Mouse (Mus musculus): Measurements from ENCODE around the gene Cd276. TPM values are rescaled to one million over a fixed set of nuclear protein-coding genes. Genes with fewer than 3 reads are reported as not detected.

The Cd276 gene
- polyA plus RNA-seq, 1 experiment from 2014 or later: 10.7 TPM

DNA sequence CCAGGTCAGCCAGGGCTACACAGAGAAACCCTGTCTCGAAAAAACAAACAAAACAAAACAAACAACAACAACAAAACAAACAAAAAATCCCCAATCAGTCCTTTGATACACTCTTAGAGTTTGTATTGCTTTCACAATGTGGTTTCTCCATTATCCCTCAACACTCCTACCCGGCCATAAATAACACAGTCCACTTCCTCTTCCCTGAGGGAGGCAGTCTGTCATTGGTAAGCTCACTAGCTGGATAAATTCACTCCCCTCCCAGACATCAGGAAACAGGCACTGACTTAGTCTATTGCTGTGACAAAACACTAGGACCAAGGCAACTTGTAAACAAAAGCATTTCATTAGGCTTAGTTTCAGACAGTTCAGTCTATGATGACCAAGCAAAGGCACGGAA lies 5.0 kb upstream of the Cd276 start:
- H3K27ac ChIP-seq (ENCODE audit: low read length): no peak overlapping the region
- no peak overlapping the region for H3K4me2 ChIP-seq (replicated peaks; ENCODE audit: low read depth, low read length)
- no peaks in the 10 kb centered on the region for H3K36me3 ChIP-seq (ENCODE audit: insufficient read depth, low read length)
- DNase-seq (ENCODE audit: low spot score) (peak; percentile 34), ATAC-seq (no peak)
- peaks cover 6% of the 10 kb centered on the region; the same call in 1 of the 2 replicates for H3K4me1 ChIP-seq (ENCODE audit: insufficient read depth, low read depth, low read length)
- WGBS: 51% methylated on average over 3 of the region's 3 CpGs
- no peak overlapping the region for H3K4me3 ChIP-seq (ENCODE audit: low read depth, low read length)
- H3K27me3 ChIP-seq (replicated peaks; ENCODE audit: insufficient read depth, low read length): no peaks in the 10 kb centered on the region
- no peak overlapping the region for H3K9ac ChIP-seq (replicated peaks; ENCODE audit: low read depth)
- TF ChIP-seq EP300 (IDR thresholded peaks at IDR 0.05): no peak
- no peak for TF ChIP-seq CTCF (IDR thresholded peaks at IDR 0.05)
- H3K9me3 ChIP-seq (ENCODE audit: low read length): no peaks in the 10 kb centered on the region

DNA sequence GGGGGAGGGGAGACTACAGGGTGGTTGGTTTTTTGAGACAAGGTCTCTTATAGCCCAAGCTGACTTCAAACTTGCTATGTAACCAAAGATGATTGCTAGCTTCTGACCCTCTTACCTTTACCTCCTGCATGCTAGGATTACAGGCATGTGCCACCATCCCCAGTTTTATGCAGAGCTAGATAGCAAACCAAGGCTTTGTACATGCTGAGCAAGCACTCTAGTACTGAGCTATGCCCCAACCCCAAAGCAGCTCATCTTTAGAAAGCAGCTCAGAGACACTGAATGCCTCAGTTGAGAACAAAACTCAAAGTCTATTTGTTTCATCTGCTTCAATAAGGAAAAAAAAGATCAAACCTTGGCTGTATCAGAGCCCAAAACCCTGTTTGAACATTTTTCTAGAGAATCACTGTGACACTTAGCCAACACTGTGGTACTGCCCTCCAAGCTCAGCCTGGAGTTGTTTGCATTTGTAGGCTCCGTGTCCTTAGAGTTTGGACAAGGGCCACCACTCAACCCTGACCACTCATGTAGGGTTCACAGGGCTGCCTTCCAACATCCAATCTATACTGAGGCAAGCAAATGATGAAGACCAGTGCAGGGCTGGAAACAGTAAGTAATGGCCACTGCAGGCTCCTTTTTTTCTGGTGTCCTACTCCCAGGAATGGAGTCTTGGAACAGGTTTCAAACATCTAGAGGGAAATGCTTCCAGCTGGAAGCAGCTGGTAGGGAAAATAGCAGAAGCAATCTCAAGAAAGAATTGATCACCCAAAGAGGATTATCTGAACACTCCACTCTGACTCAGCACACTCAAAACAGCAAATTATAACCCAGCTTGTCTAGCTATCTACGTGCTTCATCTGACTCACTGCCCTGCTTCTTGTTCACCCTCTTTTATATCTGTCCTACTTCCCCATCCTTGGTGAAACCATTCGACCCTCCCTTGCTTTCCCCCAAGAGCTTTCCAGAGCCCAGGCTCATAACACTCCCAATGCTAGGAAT lies 2.5 kb upstream of the Cd276 start:
- H3K27ac ChIP-seq (ENCODE audit: low read length): no peak overlapping the region
- 38% methylated on average over 3 of the region's 3 CpGs for WGBS

DNA sequence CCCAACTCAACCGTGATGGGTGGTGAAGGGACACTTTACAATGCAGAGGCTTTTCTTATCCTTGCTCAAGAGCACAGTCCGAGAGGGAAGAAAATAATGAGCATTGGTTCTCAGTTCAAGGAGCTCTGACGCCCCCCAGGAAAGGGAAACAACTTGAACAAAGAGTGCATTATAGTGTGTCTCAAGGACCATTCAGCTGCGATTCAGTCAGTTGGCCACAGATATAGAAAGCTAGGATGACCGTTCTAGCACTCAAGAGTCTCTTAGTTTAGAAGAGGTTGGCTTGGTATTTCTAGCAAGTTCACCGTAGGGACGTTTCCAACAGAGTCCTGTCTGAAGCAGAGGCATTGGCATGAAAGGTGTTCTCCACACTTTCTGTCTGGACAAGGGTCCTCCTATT lies 1.4 kb upstream of the Cd276 start:
- TF ChIP-seq EP300 (IDR thresholded peaks at IDR 0.05): no peak
- no peak for TF ChIP-seq CTCF (IDR thresholded peaks at IDR 0.05)
- 47% methylated on average over 7 of the region's 7 CpGs for WGBS
- peak overlapping the region; percentile 14; the same call in 1 of the 2 replicates for H3K27ac ChIP-seq (ENCODE audit: low read length)

More for the DNA sequence above, 2.5 kb upstream of the Cd276 start:
- H3K27me3 ChIP-seq (replicated peaks; ENCODE audit: insufficient read depth, low read length): no peaks in the 10 kb centered on the region
- TF ChIP-seq CTCF (IDR thresholded peaks at IDR 0.05) (no peak), EP300 (IDR thresholded peaks at IDR 0.05) (no peak)
- no peak overlapping the region for H3K9ac ChIP-seq (replicated peaks; ENCODE audit: low read depth)
- H3K9me3 ChIP-seq (ENCODE audit: low read length): no peaks in the 10 kb centered on the region
- no peaks in the 10 kb centered on the region for H3K36me3 ChIP-seq (ENCODE audit: insufficient read depth, low read length)
- H3K4me3 ChIP-seq (ENCODE audit: low read depth, low read length): no peak overlapping the region
- H3K4me1 ChIP-seq (ENCODE audit: insufficient read depth, low read depth, low read length): peaks cover 9% of the 10 kb centered on the region; the same call in 1 of the 2 replicates
- ATAC-seq (peak; percentile 74), DNase-seq (ENCODE audit: low spot score) (peak; percentile 68)
- H3K4me2 ChIP-seq (replicated peaks; ENCODE audit: low read depth, low read length): no peak overlapping the region

DNA sequence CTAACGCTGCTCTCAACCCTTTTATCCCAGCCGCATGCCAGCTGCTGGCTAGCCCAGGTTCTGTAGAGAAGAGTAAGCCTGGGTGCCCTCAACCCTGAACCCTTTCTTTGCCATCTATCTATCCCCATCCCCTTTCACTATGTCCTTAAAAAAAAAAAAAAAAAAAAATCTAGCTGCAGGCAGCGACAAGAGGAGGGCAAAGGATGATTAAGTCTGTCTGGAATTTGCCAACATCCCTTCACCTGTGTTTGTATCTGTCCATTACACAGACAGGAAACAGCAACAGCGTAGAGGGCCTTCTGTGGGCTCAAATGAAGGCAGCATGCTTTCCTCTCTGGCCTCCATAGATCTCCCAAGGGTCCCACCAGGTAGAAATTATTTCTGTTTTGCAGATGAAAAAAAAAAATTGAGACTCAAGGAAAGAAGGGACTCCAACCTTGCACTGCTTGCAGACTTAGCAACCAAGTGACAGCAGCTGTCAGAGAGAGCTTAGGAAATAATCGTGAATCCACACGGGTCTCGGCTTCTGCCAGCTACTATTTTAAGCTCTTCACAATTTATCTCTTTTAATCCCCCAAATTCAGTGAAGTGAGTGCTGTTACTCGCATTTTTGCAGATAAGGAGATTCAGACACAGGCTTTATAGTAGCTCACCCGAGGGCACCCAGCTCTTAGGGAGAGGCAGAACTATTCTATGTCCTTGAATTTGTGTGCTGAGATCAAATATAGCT lies 613 bp upstream of the Cd276 start:
- Histone ChIP-seq H3K36me3 (ENCODE audit: insufficient read depth, low read length) (no peaks in the 10 kb centered on the region), H3K9ac (replicated peaks; ENCODE audit: low read depth) (no peak overlapping the region; the same call in 1 of the 2 replicates), H3K4me1 (ENCODE audit: insufficient read depth, low read depth, low read length) (peaks cover 9% of the 10 kb centered on the region; the same call in 1 of the 2 replicates), H3K27me3 (replicated peaks; ENCODE audit: insufficient read depth, low read length) (no peaks in the 10 kb centered on the region), H3K9me3 (ENCODE audit: low read length) (no peaks in the 10 kb centered on the region), H3K4me2 (replicated peaks; ENCODE audit: low read depth, low read length) (peak overlapping the region; percentile 99), H3K4me3 (ENCODE audit: low read depth, low read length) (peak overlapping the region; percentile 80), H3K27ac (ENCODE audit: low read length) (peak overlapping the region; percentile 91)
- WGBS: 13% methylated on average over 9 of the region's 9 CpGs
- TF ChIP-seq EP300 (IDR thresholded peaks at IDR 0.05) (no peak), CTCF (IDR thresholded peaks at IDR 0.05) (no peak)
- DNase-seq (ENCODE audit: low spot score) (no peak), ATAC-seq (no peak)

More for the DNA sequence above, 1.4 kb upstream of the Cd276 start:
- peaks cover 9% of the 10 kb centered on the region; the same call in 1 of the 2 replicates for H3K4me1 ChIP-seq (ENCODE audit: insufficient read depth, low read depth, low read length)
- H3K4me3 ChIP-seq (ENCODE audit: low read depth, low read length): no peak overlapping the region
- H3K4me2 ChIP-seq (replicated peaks; ENCODE audit: low read depth, low read length): 0 out of 2 replicates have a peak overlapping the region, but pooled peaks have one; percentile 4
- no peaks in the 10 kb centered on the region for H3K27me3 ChIP-seq (replicated peaks; ENCODE audit: insufficient read depth, low read length)
- ATAC-seq (peak; percentile 16; the same call in 1 of the 2 replicates), DNase-seq (ENCODE audit: low spot score) (peak; percentile 51)
- no peaks in the 10 kb centered on the region for H3K36me3 ChIP-seq (ENCODE audit: insufficient read depth, low read length)
- no peaks in the 10 kb centered on the region for H3K9me3 ChIP-seq (ENCODE audit: low read length)
- H3K9ac ChIP-seq (replicated peaks; ENCODE audit: low read depth): no peak overlapping the region

DNA sequence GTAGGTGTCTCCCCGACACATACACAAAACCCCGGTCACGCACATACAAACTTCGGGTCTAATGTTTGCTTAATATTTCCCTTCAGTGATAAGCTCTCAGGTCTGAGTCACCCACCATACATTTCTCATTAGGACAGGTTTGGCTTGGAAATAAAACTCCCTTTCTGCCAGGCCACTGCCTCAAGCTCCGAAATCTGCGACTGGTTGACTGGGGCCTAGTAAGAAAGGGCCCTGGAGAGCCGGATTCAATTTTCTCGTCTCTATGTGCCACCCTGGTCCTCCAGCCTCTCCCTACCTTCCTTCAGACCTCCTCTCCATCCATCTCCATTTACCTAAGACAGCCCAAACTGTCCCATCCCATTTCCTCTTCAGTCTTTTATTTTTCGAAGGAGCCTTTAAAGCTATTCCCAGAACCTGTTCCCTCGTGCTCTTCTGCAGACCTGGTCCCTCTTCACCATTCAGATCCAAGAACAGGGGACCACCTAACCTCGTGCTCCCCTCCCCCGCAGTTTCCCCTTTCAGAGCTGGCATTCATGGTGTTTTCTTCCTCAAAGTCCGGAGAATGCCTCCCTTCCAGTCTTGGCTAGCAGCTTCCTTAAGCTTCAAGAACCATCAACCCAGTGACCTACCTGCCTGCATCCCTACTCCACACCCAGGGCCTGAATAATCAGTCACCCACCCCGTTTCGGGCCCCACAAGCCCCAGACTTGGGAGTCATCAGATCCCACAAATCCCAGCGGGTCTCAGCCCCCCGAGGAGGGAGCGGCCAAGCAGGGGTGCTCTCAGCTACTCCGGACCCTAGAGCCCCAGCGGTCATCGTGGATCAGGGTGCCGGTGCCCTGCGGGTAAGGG lies 955 bp downstream of the Cd276 start:
- ATAC-seq (no peak), DNase-seq (ENCODE audit: low spot score) (peak; percentile 31)
- WGBS: 9% methylated on average over 23 of the region's 23 CpGs
- H3K27me3 ChIP-seq (replicated peaks; ENCODE audit: insufficient read depth, low read length): no peaks in the 10 kb centered on the region
- H3K9me3 ChIP-seq (ENCODE audit: low read length): no peaks in the 10 kb centered on the region
- peak overlapping the region; percentile 80 for H3K4me3 ChIP-seq (ENCODE audit: low read depth, low read length)
- peak overlapping the region; percentile 90 for H3K9ac ChIP-seq (replicated peaks; ENCODE audit: low read depth)
- H3K4me2 ChIP-seq (replicated peaks; ENCODE audit: low read depth, low read length): peak overlapping the region; percentile 99
- no peak for TF ChIP-seq CTCF (IDR thresholded peaks at IDR 0.05)
- TF ChIP-seq EP300 (IDR thresholded peaks at IDR 0.05): no peak
- peak overlapping the region; percentile 91 for H3K27ac ChIP-seq (ENCODE audit: low read length)
- peaks cover 9% of the 10 kb centered on the region; the same call in 1 of the 2 replicates for H3K4me1 ChIP-seq (ENCODE audit: insufficient read depth, low read depth, low read length)
- H3K36me3 ChIP-seq (ENCODE audit: insufficient read depth, low read length): no peaks in the 10 kb centered on the region

Measured in lung, postnatal 0 days (tissue).